Mouse (Mus musculus) cerebellum, postnatal 4 days (tissue): ENCODE results near the gene Pde4c.

Experiments
- DNase-seq, 2 experiments: peaks; one replicate each; pipeline ENCODE4 v3.0.0; 2022; ENCODE audit warnings: low spot score in 2 of 2, mixed read lengths in 1 of 2

The Pde4c gene

DNA sequence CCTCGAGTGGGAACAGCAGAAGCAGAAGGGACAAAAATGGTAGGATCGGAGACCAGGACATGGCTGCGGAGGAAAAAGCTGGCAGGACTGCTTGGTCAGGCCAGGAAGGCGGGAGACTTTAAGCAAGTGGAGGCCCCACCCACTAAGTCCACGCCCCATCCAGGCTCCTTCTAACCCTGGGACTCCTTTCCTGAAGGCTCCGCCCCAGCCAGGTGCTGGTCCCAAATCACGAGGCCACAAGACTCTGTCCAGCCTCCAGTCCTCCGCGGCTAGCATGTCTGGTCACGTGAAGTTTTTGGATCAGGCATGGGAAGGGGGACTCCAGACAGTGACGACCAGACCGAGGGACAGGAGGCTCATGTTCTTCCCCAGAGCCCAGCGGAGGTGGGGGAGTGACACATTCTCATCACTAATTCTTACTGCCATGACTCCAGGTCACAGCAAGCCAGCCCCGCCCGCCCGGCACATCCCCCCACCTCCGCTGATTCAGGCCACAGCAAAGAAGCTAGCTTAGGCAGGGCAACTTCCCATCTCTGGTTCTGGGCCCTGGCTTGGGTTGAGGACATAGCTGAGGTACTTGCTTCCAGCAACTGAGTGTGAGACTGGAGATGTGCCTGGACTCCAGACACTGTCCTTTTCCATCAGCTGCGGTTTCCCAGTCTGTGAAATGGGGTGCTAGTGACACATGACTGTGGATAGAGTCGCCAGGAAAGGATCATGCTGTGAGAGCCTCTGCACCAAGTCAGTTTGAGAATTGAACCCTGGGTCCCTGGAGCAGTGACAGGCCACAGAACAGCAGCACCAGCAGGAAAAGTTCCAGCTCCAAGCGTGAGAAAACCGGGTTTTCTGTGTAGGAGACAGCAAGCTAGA lies 43.3 kb downstream of the Pde4c start:
- DNase-seq, result no peak

DNA sequence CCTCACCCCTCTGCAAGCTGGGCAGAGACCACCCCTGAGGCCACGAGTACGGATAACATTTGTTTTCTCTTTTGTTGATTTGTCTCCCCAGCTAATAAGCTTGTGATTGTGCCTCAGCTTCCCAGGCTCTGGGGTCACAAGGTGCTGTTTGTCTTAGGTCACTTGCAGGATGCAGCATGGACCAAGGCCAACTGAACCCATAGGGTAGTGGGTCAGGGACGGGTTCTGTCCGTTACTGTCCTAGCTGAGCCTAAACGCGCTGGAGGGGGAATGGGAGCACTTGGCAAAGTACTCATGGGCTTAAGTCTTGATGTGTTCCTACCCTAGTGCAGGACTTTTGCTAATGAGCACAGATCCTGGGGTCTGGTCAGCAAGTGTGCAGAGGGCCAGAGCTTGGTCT lies 44.0 kb downstream of the Pde4c start:
- DNase-seq, result no peak

DNA sequence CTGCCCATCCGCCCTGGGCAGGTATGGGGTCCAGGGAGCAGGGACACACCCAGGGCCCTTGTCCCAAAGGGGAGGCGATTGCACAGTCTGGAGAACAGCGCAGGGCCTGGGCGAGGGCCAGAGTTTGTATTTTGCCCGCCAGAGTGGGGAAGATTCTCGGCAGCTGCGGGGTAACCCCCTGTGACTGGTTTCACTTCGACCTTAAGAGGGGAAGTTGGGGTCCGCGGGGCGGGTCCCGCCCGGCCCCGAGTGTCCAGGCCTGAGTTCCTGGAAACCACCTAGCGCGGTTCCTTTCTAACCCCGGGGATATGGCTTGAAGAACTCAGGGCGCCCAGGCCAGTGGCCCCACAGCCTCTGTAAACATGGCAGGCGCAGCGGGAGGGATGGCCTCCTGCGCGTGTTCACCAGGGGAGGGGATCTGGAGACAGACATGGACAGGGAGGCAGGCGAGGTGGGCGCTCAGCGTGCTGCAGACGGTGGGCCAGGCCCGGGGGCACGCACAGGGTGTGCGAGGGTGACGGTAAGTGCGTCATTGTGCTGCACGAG lies 44.8 kb downstream of the Pde4c start:
- no peak for DNase-seq

DNA sequence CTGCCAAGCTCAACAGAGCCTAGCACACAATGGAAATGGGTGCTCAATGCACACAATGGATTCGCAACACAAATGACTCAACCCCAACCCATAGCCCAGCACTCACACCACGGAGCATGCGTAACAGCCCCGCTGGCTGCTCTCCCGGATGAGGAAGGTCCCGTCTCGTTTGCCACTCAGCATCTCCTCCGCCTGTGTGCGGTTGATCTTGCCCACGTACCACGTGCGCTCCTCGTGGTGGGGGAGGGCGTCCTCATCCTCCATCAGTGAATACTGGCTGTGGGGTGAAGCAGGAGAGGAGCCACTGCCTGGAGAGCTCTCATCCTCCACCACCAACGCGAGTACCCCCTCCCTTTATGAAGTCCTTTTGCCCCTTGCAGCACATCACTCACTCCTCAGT lies 45.4 kb downstream of the Pde4c start:
- DNase-seq, result no peak

DNA sequence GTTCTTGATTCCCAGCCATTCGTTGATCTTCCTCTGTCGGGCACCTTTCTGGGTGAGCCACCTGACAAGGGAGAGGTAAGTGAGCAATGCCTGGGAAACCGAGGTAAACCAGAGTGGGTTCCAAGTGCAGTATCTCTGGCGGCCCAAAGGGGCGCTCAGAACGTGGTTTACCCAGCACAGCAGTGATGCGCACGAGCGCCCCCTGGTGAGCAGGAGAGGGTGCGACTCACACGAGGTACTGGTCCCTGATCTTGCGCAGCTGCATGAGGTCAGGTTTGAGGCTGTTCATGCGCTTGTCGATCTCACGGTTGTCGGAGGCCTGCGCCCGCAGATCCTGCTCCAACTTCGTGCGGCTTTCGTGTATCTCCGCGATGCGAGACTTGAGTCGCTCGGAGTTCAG lies 45.8 kb downstream of the Pde4c start:
- peak; percentile 95 to 98 for DNase-seq

DNA sequence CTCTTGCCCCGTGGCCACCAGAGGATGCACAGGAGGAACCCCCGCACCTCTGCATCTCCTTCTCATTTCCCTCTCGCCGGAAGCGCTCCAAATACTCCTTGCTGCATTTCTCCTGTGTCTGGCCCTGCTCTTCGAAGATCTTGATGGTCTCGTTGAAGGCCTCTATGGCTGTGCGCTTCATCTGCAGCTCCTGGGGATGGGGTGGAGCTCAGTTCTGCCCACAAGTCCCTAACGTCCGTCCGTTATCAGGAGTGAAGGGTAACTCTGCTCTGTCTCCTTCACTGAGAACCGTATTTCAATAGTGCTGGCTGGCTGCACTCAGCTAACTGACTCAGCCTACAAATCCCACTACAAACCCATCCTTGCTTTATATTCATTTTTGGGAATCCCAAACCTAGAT lies 46.3 kb downstream of the Pde4c start:
- no peak for DNase-seq

DNA sequence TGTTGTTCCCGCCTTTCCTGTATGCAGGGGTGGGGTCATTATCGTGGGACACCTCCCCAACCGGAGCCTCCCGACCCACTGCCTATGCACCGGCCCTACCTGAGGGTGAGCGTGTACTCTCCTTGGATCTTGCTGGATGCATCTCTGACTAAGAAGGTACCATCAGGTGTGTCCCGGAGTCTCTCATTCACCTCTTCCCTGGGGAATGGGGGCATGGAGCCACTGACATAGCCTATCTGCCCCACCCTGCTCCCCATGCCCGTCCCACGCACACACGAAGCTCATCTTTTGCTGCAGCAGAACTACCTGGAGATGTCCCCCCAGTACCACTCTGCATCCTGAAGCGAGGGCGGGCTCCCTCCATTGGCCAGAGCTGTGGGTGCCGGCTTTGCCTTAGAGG lies 47.2 kb downstream of the Pde4c start:
- DNase-seq, result no peak

DNA sequence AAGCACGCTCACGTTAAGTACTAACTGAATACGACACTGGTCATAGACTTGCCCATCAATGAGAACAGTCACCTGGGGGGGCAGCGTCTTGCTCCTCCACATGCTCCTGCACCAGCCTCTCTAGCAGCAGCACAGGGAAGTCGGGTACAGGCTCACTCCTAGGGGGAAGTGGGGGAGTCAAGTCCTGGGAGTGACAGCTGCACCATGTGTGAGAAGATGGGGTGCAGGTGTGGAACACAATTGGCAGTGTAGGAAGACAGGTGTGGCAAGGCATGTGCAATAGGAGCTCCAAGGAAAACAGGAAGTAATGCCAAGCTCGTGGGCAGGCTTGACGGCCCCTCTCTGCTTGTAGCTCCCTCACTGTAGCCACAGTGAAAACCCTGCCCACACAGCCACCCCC lies 47.7 kb downstream of the Pde4c start:
- DNase-seq, result no peak

DNA sequence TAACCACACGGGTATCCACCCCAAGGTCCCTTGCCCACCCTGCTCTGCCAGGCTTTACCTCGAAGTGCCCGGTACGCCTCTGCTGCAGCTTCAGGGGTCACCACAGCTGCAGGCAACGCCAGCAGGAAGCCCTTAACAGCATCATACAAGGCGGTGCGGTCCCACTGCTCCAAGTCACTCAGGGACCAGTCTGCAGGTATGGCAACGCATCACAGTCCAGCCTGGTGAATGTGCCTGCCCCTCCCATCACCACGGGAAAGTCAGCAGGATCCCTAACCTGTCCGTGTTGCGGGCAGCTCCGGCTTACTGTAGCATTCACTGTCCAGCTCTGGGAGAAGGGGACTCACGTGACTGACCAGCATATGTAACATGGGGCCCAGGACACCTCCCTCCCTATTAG lies 48.6 kb downstream of the Pde4c start:
- DNase-seq, result no peak

DNA sequence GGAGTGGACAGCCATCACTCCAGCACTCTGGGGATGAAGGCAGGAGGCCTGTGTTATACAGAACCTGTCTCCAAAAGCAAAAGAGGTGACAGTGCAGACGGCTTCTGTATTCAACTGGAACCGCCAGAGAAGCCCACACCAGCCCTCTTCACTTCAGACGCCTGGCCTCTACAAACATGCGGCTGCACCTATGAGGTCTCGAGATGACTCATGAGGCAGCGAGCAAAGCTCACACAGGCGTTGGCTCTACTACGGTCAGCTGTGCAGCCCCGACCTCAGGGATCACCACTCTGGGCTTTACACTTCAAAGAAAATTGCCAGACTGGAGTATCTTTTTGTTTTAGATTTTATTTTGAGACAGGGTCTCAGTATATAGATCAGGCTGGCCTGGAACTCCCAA lies 49.4 kb downstream of the Pde4c start:
- no peak for DNase-seq

DNA sequence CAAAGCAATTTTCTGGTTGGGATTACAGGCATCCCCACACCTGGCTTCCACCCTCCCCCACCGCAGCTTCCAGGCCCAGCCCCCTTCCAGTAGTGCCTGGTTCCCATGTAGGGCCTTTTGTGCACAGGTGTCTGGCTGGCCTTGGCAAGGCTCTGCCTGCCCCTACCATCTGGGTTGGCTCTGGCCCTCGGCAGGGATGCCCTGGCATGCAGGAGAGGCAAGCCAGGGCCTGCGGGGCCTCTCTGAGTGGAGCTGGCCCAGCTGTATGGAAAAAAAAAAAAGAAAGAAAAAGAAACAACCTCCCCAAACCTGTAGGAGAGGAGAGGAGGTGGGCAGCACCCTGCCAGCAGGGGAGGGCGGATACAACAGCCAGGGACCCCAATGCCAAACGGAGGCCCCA lies 49.9 kb downstream of the Pde4c start:
- DNase-seq, result no peak

DNA sequence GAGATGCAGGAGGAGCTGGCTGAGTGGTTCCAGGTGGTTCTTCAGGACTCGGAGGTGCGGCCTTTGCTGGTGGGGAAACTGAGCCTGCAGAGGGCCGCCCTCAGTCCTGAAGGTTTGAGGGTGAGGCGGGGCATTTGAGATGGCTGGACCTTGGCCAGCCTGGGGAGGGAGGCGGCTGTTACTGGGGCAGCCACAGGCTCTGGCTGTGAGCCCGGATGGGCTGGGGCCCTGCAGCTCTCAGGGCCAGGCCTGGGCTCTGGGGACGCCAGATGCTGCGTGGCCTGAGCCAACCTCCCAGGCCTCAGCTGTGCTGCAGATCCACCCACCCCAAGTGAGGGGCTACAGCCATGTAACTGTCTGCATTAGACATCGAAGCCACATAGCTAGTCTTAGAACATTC lies 50.3 kb downstream of the Pde4c start:
- peak in 1 of 2 experiments; percentile 88 for DNase-seq

DNA sequence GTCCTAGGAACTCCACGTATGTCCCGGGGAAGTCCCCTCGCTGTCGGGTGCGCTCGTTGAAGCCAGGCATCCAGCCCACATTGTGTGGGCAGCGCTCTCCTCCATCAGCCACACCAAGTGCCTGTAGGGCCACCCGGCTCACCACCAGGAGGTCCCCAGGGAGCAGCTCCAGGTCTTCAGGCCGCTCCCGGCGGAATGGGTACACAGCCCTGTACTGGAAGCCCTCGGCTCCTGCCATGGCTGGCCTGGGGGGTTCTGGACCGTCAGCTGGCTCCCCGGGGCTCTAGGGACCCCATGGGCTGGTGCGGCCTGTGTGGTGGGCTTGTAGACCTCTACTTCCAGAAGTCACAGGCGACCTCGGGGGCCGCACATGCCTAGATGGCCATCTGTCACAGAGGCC lies 51.2 kb downstream of the Pde4c start:
- DNase-seq, result no peak

DNA sequence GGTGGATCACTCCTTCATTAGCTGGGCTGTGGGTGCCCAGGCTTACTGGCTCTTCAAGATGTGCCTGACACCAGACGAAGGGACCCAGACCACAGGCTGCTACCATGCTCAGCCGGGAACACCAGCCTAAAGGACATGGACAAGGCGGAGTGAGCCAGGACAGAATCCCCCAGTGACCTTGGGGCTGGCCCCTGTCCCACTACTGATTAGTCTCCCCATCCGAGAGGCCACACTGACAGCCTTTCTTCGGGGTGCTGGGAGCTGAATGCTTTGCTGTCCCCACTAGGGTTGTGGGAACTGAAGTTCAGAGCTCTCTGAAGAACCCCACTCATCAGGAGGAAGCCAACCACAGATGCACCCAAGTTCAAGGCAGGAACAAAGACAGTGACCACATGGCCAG lies 51.7 kb downstream of the Pde4c start:
- DNase-seq, result no peak

DNA sequence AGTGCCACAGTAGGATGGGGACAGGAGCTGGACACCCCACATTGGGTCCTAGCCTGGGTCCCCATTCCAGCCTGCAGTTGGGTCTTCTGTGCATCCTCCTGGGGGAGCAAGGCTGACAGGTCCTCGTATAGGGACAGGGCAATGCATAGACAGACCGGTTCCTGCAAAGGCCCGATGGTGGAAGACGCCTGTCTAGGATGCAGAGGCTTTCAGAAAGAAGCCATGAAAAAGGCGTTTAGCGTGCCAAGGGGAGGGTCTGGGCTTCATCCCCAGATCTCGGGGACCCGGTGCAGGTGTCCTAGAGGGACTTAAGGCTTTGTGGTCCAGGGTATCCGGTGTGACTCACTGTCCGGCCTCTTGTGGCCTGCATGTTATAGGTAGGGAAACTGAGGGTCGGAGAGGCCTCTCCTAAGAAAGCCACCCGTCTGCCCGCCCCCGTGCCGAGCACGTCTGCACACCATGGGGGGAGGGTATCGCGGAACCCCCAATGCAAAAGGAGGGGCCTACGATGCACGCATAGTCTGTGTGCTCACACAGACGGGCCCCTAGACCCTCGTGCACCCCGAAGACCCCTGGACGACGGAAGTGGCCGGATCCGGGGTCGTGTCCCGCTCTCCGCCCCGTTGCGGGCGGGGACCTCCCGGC lies 52.5 kb downstream of the Pde4c start:
- peak in 1 of 2 experiments; percentile 32 for DNase-seq

DNA sequence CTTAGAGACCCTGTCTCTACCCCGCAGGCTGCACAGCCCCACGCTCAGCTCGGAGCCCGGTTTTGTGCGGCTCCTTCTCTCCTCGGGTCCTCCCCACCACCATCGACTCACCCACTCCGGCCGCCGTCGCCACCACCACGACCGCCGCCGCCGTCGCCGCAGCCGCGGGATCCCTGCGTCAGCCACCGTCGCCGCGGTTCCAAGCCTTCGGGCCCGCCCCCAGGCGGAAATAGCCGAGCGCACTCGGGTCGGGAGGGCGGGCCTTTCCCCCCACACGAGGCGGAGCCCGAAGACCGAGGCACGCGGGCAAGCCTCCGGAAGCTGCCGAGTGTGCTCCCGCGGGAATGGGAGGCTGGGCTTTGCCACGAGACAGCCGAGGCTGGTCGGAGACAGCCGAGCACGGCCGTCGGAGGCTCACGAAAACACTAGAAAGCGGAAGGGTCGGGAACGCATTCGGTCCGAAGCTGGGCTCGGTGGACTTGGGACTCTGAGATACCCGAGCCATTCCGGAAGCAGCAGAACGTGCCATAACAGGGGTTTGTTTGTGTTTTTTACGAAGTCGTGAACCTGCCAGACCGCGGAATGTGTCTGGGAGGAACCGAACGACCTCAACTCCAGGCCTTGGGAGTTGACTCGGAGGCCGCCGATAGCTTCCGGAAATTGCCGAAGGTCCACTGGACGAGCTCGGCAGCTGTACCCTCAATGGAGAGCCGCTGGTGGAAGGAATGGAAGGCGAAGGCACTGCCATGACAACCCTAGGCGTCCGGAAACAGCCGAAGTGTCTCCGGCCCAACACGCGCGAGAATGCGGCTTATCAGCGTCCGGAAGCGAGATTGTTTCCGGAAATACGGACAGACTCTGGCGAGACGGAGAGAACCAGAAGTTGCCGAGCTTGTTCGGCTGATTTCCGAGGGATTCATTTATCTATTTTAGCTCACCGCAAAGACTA lies 53.2 kb downstream of the Pde4c start, which contains the start of gene Pik3r2:
Gene Pik3r2 (minus strand): TSS at position 218 of the 949 bp plus-strand sequence.
- peak; percentile 99 to 100 for DNase-seq

DNA sequence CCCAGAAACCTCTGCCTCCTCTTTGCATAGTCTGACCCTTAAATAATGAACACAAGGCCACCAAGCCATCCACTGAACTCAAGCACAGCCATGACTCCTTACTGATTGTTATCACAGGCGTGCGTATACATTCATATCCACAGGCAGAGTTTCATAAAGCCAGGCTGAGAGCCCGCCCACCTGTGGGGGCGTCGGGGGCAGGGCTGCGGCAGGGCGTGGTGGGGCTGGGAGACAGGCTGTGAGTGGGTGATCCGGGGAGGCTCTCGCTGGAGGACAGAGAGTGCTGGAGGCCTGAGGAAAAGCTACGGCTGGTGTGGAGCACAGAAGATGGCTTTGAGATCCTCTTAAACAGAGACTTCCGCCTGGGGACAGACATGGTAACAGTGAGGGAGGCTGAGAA lies 56.6 kb downstream of the Pde4c start:
- no peak for DNase-seq

DNA sequence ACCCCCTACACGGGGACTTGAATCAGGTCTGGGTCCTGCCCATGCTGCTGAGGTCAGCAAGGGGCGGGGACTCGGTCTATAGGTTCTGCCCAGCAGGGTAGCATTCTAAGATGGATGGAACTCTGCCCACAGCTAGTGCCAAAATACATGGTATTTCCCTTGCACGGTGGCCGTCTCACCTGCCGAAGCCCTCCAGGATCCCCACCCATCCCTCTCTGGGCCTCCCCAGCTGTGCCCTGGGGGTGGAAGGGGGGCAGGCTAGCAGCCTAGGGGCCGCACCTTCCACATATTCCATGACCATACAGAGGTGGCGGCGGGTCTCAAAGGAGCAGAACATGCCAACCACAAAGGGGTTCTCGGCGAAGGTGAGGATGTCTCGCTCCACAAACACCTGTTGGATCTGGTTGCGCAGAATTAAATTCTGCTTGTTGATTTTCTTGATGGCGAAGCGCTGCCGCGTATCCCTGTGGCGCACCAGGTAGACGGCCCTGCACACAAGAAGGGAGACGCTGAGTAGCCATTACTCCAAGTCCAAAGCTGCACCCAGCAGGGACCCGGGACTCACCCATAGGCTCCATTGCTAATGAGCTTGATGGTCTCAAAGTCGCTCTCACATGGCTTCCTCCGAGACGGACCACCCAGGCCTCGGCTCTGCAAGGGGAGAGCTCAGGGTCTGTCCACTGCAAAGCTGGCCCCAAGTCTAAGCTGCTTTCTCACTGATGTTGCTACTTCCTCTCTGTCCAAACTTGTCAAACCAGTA lies 63.0 kb downstream of the Pde4c start:
- no peak for DNase-seq

DNA sequence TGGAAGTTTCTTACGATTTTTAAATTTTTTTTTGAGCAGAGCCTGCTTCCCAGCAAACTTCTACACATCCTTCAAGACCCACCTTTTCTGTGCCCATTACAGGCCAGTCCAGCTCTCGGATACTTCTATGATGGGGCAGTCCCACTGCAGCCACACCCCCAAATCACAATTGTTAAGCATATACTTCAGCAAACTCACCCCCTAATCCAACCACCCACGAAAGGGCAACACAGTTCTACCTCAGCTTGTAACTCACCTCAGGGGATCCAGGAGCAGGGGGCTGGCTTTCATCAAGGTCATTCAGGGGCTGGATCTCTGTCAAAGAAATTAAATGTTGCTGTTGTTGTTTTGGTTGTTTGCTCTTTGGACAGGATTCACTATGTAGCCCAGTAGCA lies 63.5 kb downstream of the Pde4c start:
- DNase-seq, result no peak

DNA sequence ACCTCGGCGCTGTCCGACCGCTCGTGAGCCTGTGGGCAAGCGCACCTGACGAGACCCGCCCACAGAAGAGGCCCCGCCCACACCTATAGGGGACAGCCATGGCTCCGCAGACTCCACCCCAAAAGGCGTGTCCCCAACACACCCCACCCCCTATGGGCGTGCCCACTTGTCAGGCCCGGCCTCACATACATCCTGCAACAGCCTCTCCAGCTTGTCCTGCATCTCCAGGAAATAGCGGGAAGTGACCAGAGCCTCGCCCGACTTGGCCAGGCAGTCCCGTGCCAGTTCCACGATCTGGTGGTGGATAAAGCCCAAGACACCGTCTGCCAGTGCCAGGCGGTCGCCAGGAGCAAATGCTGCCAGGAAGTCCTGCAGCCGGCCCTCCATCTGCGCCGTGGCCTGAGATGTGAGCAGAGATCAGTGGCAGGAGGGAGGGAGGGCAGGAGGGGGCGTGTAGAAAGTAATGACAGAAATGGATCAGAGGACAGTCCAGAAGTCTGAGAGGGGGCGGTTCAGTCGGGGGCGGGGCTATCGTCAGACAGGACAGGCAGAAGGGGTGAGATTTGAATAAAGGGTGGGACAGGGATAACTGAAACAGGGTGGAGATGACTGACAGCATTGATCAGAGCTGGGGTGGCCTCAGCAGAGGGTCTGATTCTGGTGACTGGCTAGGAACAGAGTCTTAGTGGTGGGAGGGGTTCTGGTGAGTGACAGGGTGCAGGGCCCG lies 64.6 kb downstream of the Pde4c start:
- DNase-seq, result peak in 1 of 2 experiments; percentile 61
